Mouse (Mus musculus): Measurements from ENCODE around the gene Wfdc8.
"Not testable (repeated sequence)": the region's sequence is repeated elsewhere in the genome, so short reads cannot be mapped to it uniquely, and the experiment has no call there.

Gene Wfdc8

DNA sequence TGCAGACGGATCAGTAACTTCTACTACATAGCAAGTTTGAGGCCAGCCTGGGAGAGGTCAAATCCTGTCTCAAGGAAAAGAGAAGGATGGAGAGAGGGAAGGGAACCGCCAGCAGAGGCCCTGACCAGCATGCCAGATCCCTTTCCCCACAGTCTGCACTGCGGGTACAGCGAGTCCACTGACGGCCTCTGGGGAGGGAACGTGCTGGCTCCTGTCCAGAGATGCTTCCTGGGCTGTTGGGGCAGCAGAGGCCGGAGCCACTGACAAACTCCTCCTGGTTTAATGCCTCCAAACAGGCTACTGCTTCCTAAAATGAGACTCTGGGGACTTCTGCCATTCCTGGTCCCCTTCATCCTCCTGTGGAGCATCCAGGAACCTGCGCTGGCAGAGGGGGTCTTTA lies at the start of gene Wfdc8, which contains the start of gene Wfdc6b:
TSS of gene Wfdc8 (minus strand) at position 156 of the 400 bp plus-strand sequence.
TSS of gene Wfdc6b (plus strand) at position 52 of the 400 bp plus-strand sequence.
- DNase-seq (ENCODE audit: low spot score in 2 of 2): not testable (repeated sequence)

DNA sequence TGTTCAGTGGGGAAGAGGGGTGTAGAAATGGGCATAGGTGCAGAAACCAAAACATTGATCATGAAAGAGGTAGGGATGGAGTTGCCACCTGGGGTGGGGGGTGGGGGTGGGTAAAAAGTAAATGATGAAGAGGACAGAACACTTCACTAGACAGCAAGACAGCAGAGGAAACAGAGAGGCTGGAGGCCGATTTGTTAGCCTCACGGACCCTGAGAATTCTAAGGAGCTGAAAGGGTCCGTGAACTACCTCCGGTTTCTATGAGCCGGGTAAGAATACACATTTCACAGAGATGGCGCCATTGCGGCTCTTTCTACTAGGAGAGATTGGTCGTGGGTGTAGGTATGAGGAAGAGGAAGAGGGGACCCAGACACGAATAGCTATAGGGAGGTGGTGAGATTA lies 43.1 kb upstream of the Wfdc8 start, which contains the start of gene Wfdc9:
TSS of gene Wfdc9 (minus strand) at position 101 of the 400 bp plus-strand sequence.
- DNase-seq (ENCODE audit: low spot score in 2 of 2): no peak

DNA sequence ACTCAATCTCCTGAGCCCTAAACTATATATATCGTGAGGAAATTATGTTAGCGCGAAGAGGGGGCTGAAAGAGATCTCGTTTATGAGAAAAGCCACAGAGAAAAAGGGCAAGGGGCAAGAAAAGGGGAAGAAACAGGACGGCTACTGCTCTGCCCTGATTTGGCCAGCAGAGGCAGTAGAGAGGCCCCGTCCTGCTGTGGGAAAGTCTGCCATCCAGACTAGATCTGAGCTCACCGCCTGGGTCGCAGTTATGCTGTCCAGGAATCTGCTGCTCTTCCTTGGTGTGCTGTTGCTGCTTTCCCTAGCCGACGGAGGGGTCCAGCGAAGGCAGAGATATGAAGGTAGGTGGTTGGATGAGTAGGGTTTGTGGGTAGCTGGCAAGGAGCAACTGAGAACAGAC lies 42.4 kb upstream of the Wfdc8 start, which contains the start of gene Wfdc10:
TSS of gene Wfdc10 (plus strand) at position 189 of the 400 bp plus-strand sequence.
- DNase-seq (ENCODE audit: low spot score in 2 of 2): peak; percentile 17 to 44

DNA sequence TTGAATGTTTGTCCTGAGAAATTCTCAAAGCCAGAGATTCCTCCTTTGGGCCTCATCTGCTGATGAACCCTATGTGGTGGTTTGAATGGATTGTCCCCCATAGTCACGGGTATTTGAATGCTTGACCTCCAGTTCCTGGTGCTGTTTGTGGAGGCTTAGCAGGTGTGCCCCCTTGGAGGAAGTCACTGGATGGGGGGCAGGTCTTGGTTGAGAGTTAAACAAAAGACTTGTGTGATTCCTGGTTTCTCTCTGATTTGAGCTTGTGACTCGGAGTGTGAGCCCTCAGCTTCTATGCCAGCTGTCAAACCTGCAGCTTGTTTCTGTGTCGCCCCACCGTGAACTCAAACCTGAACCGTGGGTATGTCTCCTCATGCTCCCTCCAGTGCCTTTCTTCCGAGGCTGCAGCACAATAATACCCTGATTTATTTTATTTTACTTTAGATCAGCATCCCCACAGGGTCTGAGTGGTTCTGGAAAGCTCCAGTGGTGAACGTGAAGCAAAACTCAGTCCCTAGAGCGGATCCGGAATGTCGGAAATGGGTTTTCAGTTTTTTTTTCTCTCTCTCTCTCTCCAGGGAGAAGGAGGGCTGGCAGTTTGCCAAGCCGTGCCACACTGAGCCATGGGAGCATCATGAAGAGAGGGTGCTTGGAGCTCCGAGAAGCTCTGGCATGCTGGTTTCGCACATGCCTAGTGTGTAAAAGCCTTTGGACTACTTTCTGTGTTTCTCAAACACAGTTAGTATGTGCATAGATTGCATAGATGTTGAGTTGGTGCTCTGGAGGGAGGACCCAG lies 28.7 kb upstream of the Wfdc8 start:
- no peak for DNase-seq (ENCODE audit: low spot score in 2 of 2)

DNA sequence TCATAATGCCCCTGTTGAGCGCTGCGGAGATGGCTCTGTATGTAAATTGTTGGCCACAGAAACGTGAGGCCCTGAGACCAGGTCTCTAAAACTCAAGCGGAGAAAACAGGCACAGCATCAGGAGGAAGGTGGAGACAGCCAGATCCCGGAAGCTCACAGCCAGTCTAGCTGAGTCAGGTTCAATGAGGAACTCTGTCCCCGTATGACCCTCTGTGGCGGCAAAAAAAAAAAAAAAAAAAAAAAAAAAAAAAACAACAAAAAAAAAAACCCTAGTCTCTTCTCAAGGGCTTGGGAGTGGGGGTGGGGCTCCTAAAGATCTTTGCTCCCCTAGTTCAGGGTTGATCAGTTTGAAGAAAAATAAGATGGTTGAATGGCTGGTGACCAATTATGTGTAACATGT lies 27.7 kb upstream of the Wfdc8 start:
- DNase-seq (ENCODE audit: low spot score in 2 of 2): no peak

DNA sequence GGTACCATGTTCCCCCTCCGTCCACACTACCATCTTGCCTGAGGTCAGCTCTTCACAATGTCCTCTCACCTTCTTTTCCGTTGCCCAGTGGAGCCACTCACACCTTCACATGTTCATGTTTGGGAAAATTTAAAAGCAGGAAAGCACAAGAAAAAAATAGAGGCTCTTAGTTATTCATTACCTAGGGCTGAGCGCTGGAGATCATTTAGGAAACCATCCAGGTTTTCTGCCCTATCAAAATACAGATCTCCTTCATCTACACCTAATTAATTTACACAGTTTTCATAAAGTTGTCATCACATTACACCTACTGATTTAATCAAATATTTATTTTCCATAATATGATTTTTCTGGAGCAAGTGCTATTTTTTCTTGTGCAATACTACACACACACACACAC lies 25.3 kb upstream of the Wfdc8 start, which contains the start of gene Wfdc16:
TSS of gene Wfdc16 (minus strand) at position 101 of the 400 bp plus-strand sequence.
- no peak for DNase-seq (ENCODE audit: low spot score in 2 of 2)

DNA sequence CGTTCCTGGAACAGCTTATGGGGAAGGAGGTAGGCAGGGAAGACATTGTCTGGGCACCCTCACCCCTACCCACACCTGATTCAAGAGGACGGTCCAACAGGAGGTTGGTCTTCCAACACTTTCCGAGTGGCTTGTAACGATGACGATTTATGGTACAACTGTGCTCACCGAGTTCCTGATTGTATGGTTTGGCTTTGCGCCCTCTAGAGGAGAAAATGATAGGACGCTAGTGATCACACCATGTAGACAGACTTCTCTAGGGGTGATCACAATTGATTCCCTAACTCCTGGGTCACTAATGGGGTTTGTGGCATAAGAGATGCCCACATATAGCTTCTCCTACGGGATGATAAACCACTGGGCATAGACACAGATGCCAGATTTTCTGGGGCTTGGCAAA lies 21.8 kb upstream of the Wfdc8 start:
- no peak for DNase-seq (ENCODE audit: low spot score in 2 of 2)

DNA sequence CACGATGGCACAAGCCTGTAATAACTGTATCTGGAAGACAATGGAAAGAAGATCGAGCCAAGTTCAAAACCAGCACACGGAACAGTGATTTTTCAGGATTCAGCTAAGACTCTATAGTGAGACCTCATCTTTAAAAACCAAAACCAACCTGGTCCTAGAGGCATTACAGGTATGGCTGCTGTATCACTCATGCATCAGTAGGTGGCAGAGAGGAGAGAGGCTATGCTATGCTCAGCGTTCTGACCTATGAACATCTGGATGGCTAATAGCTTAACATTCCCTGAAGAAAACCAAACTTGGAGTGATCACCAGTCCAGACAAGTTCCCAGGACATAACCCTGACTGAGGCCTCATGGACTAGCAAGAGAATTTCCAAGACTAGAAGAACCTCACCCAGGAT lies 8.3 kb upstream of the Wfdc8 start:
- DNase-seq (ENCODE audit: low spot score in 2 of 2): no peak

DNA sequence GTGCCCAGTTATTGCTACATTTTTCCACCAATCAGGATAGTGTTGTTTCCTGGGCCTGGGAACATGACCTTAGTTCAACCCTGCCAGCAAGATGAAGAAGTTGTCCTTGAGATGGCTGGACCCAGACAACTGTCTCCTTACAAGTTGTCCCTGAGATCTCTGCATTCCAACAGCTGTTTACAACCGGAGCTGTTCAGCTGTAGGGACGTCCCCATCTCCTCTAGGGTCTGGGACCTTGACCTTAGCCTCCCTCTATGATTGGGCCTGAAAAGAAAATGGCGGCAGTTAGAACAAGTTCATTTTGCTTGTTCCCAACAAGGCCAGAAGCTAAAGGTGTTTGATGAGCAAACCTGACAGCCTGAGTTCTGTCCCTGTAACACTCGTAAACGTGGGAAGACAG lies 5.6 kb upstream of the Wfdc8 start:
- no peak for DNase-seq (ENCODE audit: low spot score in 2 of 2)

DNA sequence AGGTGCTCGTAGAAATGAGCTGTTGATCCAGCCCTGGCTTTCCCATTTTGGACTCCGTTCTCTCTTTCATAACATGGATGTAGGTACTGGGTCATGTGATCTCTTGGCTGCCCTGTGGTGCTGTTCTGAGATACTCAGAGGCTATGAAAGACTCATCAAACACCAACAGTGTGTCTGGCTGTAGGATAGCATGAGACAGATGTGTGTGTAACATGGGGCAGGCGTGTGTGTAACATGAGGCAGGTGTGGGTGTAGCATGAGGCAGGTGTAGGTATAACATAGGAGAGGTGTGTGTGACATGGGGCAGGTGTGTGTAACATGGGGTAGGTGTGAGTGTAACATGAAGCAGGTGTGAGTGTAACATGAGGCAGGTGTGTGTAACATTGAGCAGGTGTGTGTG lies 2.0 kb upstream of the Wfdc8 start:
- DNase-seq (ENCODE audit: low spot score in 2 of 2): no peak

DNA sequence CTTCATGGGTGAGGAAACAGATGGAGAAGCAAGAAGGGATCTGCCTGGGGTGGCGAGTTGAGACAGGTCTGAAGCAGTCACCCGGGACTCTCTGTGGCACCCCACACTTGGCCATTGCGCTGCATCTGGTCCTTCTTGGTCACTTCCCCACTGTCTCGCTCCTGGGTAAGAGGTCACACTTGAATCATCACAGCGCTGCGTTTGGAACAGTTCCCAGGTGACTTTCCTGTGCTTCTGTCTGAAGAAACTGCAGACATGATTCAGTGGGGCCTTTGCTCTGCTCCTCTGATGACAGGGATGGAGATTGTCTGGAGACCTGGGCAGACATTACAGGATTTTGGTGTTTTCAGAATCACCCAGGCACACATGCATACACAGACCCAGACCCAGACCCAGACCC lies 4.6 kb downstream of the Wfdc8 start:
- DNase-seq (ENCODE audit: low spot score in 2 of 2): no peak

DNA sequence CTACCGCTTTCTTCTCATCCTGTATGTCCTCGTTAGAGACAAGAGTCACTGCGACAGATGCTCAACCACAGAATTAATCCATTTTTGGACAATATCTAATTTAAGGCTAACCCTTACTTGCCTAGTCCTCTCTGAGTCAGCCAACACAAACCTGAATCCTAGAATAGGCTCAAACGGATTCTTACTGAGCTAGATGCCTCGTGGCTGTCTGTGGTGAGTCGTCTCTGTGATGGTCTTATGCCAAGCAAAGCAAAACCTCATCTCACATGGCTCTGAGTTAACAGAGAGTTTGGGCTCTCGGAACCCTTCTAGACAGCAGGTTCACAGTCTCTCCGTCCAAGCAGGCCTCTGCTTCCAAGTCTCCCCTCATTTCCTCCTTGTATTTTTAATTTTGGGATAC lies 9.0 kb downstream of the Wfdc8 start:
- no peak for DNase-seq (ENCODE audit: low spot score in 2 of 2)

DNA sequence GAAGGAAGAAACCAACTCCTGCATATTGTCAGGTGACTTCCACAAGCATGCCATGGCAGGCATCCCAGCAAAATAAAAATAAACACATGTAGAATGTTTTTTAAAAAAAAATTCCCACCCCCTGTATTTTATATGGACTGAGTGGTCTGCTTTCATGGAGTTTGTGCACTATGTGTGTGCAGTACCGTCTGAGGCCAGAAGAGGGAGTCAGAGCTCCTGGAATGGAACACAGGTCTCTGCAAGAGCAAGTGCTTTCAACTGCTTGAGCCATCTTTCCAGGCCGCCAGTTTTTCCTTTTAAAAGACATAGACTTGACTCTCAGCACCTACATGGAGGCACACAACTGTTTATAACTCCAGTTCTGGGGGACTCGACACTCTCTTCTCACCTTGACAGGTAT lies 9.9 kb downstream of the Wfdc8 start:
- no peak for DNase-seq (ENCODE audit: low spot score in 2 of 2)

DNA sequence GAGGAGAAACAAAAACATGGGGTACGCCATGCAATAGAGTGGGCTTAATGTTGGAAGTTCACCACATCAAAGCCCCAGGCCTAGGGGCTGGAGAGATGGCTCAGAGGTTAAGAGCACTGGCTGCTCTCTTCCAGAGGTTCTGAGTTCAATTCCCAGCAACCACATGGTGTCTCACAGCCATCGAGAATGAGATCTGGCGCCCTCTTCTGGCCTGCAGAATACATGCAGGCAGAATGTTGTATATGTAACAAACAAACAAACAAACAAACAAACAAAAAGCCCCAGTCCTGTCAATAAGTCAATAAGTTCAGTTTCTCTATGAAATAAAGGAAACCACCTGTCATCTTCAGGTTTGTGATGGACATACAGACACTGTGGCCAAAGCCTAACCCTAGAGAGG lies 13.2 kb downstream of the Wfdc8 start:
- no peak for DNase-seq (ENCODE audit: low spot score in 2 of 2)

DNA sequence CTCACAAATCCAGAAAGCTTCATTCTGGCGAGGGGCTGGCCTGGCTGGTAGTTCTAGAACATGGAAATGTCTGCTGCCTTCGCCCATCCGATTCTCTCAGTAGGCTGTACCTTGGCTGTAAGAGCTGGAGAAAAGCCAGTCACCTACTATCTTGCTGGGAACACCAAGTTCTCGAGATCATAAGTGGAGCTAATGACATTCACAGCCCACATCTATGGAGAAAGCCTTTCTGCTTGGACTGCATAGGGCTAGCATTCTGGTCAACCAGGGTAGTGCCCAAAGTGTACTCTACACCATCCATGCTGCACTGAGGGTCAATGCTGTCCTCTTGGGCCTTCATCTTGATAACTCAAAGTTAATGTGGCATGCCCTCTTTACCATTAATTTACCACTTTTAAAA lies 19.9 kb downstream of the Wfdc8 start, which contains the start of gene Eppin:
TSS of gene Eppin (minus strand) at position 101 of the 400 bp plus-strand sequence.
- no peak for DNase-seq (ENCODE audit: low spot score in 2 of 2)

DNA sequence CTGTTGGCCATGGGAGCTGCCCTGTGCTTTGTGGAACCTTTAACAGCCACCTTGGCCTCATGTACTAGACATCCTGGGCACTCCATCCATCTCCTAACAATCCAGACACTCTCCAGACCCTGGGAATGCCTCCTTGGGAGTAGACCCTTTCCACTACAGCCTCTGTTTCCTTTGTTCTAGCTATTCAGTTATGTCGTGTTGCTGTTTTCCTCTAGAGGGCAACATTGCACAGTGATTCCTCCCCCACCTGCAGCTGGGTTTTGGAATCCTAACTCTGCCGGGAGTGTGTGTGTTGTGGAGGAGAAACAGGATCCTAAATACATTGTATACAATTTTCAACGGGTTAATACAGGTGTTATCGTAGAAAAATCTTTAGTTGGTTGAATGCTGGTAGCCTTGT lies 21.4 kb downstream of the Wfdc8 start:
- no peak for DNase-seq (ENCODE audit: low spot score in 2 of 2)

DNA sequence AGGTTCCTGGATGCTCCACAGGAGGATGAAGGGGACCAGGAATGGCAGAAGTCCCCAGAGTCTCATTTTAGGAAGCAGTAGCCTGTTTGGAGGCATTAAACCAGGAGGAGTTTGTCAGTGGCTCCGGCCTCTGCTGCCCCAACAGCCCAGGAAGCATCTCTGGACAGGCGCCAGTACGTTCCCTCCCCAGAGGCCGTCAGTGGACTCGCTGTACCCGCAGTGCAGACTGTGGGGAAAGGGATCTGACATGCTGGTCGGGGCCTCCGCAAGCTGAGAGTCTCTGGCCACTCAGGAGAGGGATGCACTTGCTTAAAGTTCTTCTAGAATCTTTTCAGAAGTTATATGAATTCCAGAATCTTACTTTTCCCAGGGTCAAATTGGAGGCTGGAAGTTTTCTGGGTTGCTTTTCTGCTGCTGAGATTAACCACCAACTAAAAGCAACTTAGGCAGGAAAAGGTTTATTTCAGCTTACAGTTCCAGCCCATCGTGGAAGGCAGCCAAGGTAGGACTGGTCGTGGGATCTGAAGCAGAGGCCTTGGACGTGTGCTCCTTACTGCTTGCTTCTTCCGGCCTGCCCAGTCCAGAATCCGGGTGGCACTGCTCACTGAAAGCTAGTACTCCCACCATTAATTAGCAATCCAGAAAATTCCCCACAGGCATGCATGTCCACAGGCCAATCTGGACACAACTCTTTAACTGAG lies 28.3 kb downstream of the Wfdc8 start, which contains the start of gene Wfdc6a:
TSS of gene Wfdc6a (minus strand) at position 423 of the 701 bp plus-strand sequence.
- not testable (repeated sequence) for DNase-seq (ENCODE audit: low spot score in 2 of 2)

DNA sequence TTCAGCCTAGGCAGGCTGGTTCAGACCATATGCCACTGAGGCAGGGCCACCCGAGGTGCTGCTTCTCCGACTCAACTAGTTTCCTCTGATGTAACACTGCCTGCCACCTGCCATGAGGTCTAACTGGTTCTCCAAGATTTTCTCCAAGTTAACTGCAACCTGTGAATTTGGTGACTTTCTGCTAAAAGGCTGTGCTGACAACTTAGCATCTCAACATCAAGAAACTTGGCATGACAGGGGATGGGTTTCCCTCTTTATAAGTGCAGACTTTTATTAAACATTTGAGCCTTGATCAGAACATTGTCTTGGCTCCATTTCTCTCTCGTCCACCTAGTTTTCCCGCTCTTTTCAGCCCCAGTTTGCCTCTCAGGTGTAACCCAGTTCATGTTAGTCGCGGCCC lies 40.1 kb downstream of the Wfdc8 start, which contains the start of gene Spint3:
TSS of gene Spint3 (minus strand) at position 101 of the 400 bp plus-strand sequence.
- DNase-seq (ENCODE audit: low spot score in 2 of 2): not testable (repeated sequence)

DNA sequence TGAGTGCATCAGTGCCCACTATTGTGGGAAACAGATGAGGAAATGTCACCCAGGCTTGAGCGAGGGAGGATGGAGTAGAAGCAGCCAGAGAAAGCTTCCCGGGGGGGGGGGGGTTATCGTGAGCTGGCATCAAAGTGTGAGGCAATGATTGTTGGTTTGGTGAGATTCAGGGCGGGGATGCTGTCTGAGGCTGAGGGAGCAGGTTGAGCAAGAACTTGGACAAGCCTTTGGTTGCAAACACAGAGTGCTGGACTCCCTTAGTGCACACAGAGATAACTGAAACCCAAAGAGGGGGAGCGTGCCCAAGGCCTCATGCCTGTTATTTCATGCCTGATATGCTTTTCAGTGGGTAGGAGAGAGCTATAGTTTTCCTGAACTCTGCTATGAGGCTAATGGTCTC lies 46.0 kb downstream of the Wfdc8 start:
- no peak for DNase-seq (ENCODE audit: low spot score in 2 of 2)

DNA sequence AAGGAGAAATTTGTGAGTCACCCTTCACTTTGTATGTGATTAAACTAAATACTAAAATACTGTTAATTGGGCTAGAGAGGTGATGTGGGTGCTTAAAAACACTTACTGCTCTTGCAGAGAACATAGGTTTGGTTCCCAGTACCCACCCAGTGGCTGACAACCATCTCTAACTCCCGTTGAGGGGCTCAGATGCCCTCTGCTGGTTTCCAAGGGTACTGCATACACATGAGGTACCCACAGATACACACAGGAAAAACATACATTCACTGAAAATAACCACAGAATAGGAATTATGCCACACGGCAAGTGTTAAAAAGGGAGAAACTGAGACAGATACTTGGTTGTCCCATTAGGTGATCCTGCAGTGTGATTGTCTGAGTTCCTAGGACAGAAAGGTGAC lies 46.4 kb downstream of the Wfdc8 start:
- no peak for DNase-seq (ENCODE audit: low spot score in 2 of 2)

DNA sequence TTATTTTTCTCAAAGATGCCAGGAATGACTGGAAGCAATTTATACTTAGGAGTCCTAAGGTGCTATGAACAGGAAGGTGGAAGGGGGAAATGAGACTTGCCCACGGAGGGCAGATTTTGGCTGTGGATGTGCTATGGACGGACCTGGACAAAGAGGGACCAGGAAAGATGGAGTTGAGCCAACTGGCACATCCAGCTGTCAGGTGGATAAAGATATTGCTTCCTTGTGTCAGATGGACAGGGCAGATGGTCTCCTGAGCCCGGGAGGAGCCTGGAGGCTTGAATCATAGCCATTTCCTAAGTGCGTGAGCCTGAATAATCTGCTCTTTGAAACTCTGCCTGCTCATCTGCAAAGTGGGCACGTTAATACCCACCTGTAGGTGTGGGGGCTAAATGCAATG lies 49.1 kb downstream of the Wfdc8 start:
- no peak for DNase-seq (ENCODE audit: low spot score in 2 of 2)

DNA sequence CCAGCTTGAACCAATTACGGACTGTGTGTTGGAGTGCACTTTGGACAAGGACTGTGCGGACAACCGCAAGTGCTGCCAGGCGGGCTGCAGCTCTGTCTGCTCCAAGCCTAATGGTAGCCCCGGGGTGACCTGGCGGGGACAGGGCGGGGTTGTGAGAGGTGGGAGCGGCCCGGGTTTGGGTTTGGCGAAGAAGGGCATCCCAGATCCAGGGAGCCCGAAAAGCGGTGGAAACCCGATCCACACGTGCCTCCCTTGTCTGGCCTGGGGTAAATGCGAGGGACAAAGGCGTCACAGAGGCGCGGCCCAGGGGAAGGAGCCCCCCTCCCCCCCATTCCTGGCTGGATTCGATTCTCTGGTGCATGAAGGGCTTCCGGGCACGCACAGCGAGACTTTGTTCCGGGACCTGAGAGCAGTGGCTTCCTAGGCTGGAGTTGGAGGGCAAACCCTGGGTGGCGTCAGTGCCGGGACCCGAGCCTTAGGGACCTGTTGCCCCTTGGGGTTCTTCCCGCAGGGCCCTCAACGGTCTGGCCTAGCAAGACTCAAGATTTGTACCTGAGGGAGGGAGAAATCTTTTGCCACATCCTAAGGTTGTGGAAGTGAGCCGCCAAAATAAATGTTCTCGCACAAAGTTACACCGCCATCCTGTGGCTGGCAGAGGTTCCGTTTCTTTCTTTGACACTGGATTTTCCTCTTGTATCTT lies 49.9 kb downstream of the Wfdc8 start:
- DNase-seq (ENCODE audit: low spot score in 2 of 2): no peak

All from spleen, postnatal 14 days (tissue).